Mouse (Mus musculus): ENCODE results near the gene Hnrnpl. TPM values are rescaled to one million over a fixed set of nuclear protein-coding genes. Genes with fewer than 3 reads are reported as not detected.
A peak's percentile ranks its signal among the peaks of the same experiment; 100 is the strongest.

Gene Hnrnpl
- polyA plus RNA-seq, 1 experiment, result 541 TPM

DNA sequence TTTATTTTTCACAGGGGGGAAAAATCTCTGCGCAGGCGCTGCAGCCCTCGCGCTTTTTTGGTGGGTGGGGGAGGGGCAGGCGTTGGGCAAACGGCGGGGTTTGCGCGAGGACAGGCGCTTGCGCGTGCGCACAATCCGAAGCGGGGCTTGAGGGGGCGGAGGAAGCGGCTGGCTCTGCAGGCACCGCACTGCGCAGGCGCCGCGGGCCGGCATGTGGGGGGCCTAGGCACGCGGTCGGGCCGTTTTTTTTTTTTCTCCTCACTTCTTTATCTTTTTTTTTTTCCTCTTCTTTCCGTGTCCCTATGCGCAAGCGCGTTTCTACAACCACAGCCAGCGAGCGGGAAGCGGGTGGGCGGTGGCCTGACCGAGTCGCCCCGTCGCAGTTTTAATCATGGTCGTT lies 2.9 kb downstream of the Hnrnpl start:
- Histone ChIP-seq H3K27ac (ENCODE audit: control insufficient read depth, insufficient read depth, low read depth, low read length, poor library complexity) (peak overlapping the region; percentile 94), H3K4me1 (ENCODE audit: control insufficient read depth, insufficient read depth, low read length) (peaks cover 7% of the 10 kb centered on the region), H3K4me3 (replicated peaks; ENCODE audit: control insufficient read depth, low read depth, low read length) (peak overlapping the region; percentile 84)
- under 1% methylated on average over 40 of the region's 40 CpGs for WGBS
- TF ChIP-seq CTCF (IDR thresholded peaks at IDR 0.05; ENCODE audit: control insufficient read depth, insufficient read depth, low read length) (no peak), POLR2A (IDR thresholded peaks at IDR 0.05; ENCODE audit: borderline replicate concordance, control insufficient read depth, low read depth, low read length) (peak; percentile 35; the same call in 1 of the 2 replicates)

- TF ChIP-seq CTCF (IDR thresholded peaks at IDR 0.05; ENCODE audit: control insufficient read depth, insufficient read depth, low read length) (no peak), POLR2A (IDR thresholded peaks at IDR 0.05; ENCODE audit: borderline replicate concordance, control insufficient read depth, low read depth, low read length) (no peak)
- H3K4me1 ChIP-seq (ENCODE audit: control insufficient read depth, insufficient read depth, low read length), result peaks cover 7% of the 10 kb centered on the region
- H3K27ac ChIP-seq (ENCODE audit: control insufficient read depth, insufficient read depth, low read depth, low read length, poor library complexity), result no peak overlapping the region; the same call in 1 of the 2 replicates
- whole genome bisulfite sequencing, result 3% methylated on average over 7 of the region's 7 CpGs
- peak overlapping the region; percentile 84 for H3K4me3 ChIP-seq (replicated peaks; ENCODE audit: control insufficient read depth, low read depth, low read length)
Measured at GRCm38 (mm10) chr7:28811640-28812275, 3.4 kb downstream of the Hnrnpl start.

DNA sequence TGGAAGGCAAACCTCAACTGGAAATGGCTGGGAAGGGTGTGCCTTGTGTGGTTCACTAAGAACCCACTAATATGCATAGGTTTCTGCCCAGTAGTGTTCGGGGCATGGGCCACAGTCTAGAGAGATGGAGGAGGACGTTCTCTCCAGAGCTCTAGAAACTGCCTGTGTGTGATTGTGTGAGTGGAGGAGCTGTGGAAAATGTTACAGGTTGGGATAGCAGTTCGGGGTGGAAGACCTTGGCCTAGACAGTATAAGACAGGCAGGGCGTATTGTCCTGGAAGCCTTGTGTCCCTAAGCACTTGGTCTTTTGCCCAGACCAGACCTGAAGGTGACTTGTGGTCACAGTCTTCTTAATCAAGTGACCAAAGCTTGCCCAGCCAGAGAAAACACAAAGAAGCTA lies 4.1 kb downstream of the Hnrnpl start:
- Histone ChIP-seq H3K4me3 (replicated peaks; ENCODE audit: control insufficient read depth, low read depth, low read length) (peak overlapping the region; percentile 3), H3K27ac (ENCODE audit: control insufficient read depth, insufficient read depth, low read depth, low read length, poor library complexity) (no peak overlapping the region), H3K4me1 (ENCODE audit: control insufficient read depth, insufficient read depth, low read length) (peaks cover 5% of the 10 kb centered on the region)
- TF ChIP-seq CTCF (IDR thresholded peaks at IDR 0.05; ENCODE audit: control insufficient read depth, insufficient read depth, low read length) (no peak), POLR2A (IDR thresholded peaks at IDR 0.05; ENCODE audit: borderline replicate concordance, control insufficient read depth, low read depth, low read length) (no peak)
- WGBS, result 39% methylated on average over 4 of the region's 4 CpGs

GRCm38 (mm10) chr7:28812949-28813348 lies 4.6 kb downstream of the Hnrnpl start:
- TF ChIP-seq POLR2A (IDR thresholded peaks at IDR 0.05; ENCODE audit: borderline replicate concordance, control insufficient read depth, low read depth, low read length) (no peak), CTCF (IDR thresholded peaks at IDR 0.05; ENCODE audit: control insufficient read depth, insufficient read depth, low read length) (no peak)
- Histone ChIP-seq H3K4me1 (ENCODE audit: control insufficient read depth, insufficient read depth, low read length) (peaks cover 3% of the 10 kb centered on the region; the same call in 1 of the 2 replicates), H3K27ac (ENCODE audit: control insufficient read depth, insufficient read depth, low read depth, low read length, poor library complexity) (no peak overlapping the region), H3K4me3 (replicated peaks; ENCODE audit: control insufficient read depth, low read depth, low read length) (no peak overlapping the region)
- WGBS, result 66% methylated on average over 5 of the region's 5 CpGs

DNA sequence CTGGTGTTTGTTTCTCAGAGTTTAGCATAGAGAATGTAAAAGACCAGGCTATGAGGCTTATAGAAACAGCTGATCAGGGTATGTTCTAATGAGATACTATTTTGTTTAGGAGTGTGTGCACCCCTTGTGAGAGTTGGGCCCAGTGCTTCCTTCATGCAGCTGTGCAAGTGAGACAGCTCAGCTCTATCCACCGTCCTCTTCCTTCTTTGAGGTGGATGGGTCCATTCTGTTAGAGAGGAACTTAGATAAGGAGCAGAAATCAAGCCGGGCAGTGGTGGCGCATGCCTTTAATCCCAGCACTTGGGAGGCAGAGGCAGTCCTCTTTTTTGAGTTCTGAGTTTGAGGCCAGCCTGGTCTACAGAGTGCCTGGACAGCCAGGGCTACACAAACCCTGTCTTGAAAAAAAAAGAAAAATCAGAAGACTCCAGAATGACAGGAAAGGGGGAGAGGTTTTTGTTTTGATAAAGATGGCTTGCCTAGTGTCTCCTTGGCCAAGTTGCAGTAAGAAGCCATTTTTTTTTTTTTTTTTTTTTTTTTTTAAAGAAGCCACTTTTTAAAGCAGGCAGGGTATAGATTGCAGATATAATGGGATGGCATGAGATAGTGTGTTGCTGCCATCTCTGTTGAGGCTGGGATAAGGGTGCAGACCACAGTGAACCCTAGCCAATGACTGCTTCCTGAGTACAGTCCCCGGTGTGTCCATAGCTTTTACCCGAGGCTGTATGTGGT lies 6.1 kb downstream of the Hnrnpl start:
- no peak overlapping the region for H3K4me3 ChIP-seq (replicated peaks; ENCODE audit: control insufficient read depth, low read depth, low read length)
- TF ChIP-seq POLR2A (IDR thresholded peaks at IDR 0.05; ENCODE audit: borderline replicate concordance, control insufficient read depth, low read depth, low read length), result no peak
- no peak for TF ChIP-seq CTCF (IDR thresholded peaks at IDR 0.05; ENCODE audit: control insufficient read depth, insufficient read depth, low read length)
- H3K27ac ChIP-seq (ENCODE audit: control insufficient read depth, insufficient read depth, low read depth, low read length, poor library complexity), result no peak overlapping the region
- H3K4me1 ChIP-seq (ENCODE audit: control insufficient read depth, insufficient read depth, low read length), result peaks cover 3% of the 10 kb centered on the region; the same call in 1 of the 2 replicates
- 58% methylated on average over 5 of the region's 5 CpGs for WGBS

DNA sequence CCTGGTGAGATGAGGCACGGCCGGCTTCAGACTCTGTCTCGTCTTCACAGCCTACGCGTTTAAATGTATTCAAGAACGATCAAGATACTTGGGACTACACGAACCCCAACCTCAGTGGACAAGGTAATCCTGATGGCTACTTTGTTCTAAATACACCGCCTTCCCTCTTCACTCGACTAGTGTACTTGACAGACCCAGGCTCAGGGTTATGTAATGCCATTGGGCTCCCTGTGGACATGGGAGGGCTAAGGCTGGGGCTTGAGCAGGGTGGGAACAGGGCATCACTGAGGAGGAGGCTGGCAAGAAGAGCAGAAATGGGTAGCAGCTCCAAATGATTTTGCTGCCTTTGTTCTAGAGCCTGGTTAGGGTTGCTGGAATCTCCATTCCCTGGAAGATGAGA lies 6.9 kb downstream of the Hnrnpl start:
- peaks cover 3% of the 10 kb centered on the region; the same call in 1 of the 2 replicates for H3K4me1 ChIP-seq (ENCODE audit: control insufficient read depth, insufficient read depth, low read length)
- no peak overlapping the region for H3K27ac ChIP-seq (ENCODE audit: control insufficient read depth, insufficient read depth, low read depth, low read length, poor library complexity)
- H3K4me3 ChIP-seq (replicated peaks; ENCODE audit: control insufficient read depth, low read depth, low read length), result no peak overlapping the region
- WGBS, result 92% methylated on average over 9 of the region's 9 CpGs
- no peak for TF ChIP-seq POLR2A (IDR thresholded peaks at IDR 0.05; ENCODE audit: borderline replicate concordance, control insufficient read depth, low read depth, low read length)
- TF ChIP-seq CTCF (IDR thresholded peaks at IDR 0.05; ENCODE audit: control insufficient read depth, insufficient read depth, low read length), result no peak

- Histone ChIP-seq H3K4me1 (ENCODE audit: control insufficient read depth, insufficient read depth, low read length) (peaks cover 4% of the 10 kb centered on the region; the same call in 1 of the 2 replicates), H3K4me3 (replicated peaks; ENCODE audit: control insufficient read depth, low read depth, low read length) (no peak overlapping the region), H3K27ac (ENCODE audit: control insufficient read depth, insufficient read depth, low read depth, low read length, poor library complexity) (no peak overlapping the region)
- TF ChIP-seq POLR2A (IDR thresholded peaks at IDR 0.05; ENCODE audit: borderline replicate concordance, control insufficient read depth, low read depth, low read length), result peak; percentile 33; the same call in 1 of the 2 replicates
- TF ChIP-seq CTCF (IDR thresholded peaks at IDR 0.05; ENCODE audit: control insufficient read depth, insufficient read depth, low read length), result no peak
- WGBS, result 66% methylated on average over 9 of the region's 9 CpGs
Measured at GRCm38 (mm10) chr7:28816201-28816600, 7.9 kb downstream of the Hnrnpl start.

DNA sequence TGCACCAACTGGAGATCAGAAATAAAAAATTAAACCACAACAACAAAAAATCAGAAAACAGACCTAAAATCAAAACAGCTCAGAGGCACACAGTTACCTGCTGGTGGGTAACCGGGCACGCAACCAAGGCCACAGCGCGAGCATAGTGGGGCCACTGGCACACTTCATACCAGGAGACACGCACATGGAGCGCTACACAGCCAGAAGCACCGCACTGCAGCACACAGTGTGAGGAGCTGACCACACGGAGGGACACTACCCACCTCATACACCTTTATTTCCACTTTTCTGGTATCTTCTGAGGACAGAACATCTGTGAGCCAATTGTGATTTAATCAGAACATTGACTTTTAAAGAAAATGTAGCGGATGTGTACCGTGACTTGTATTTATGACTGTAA lies 8.6 kb downstream of the Hnrnpl start:
- Histone ChIP-seq H3K27ac (ENCODE audit: control insufficient read depth, insufficient read depth, low read depth, low read length, poor library complexity) (no peak overlapping the region), H3K4me3 (replicated peaks; ENCODE audit: control insufficient read depth, low read depth, low read length) (no peak overlapping the region), H3K4me1 (ENCODE audit: control insufficient read depth, insufficient read depth, low read length) (peaks cover 4% of the 10 kb centered on the region; the same call in 1 of the 2 replicates)
- WGBS, result 89% methylated on average over 10 of the region's 10 CpGs
- TF ChIP-seq CTCF (IDR thresholded peaks at IDR 0.05; ENCODE audit: control insufficient read depth, insufficient read depth, low read length) (no peak), POLR2A (IDR thresholded peaks at IDR 0.05; ENCODE audit: borderline replicate concordance, control insufficient read depth, low read depth, low read length) (no peak)
